Mouse (Mus musculus): ENCODE results near the gene Pou1f1.

The Pou1f1 gene

DNA sequence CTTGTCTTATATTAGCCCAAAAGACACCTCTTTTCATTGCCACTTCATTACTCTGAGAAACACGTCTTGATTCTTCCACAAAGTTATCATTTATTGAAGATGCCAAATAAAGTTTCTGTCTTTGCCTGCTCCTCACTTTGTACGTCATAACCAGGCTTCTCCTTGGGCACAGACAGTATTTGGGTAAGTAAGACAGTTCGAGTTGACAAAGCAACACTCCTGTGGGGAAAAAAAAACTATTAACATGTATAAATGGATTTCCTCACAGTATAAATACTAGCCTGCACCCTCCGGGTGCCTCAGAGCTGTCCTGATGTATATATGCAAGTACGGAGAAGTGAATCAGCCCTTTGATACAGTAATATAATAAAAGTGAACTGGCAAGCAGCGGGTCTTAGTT lies at the start of gene Pou1f1:
TSS of gene Pou1f1 (plus strand) at position 301 of the 400 bp plus-strand sequence.
- DNase-seq = no peak

DNA sequence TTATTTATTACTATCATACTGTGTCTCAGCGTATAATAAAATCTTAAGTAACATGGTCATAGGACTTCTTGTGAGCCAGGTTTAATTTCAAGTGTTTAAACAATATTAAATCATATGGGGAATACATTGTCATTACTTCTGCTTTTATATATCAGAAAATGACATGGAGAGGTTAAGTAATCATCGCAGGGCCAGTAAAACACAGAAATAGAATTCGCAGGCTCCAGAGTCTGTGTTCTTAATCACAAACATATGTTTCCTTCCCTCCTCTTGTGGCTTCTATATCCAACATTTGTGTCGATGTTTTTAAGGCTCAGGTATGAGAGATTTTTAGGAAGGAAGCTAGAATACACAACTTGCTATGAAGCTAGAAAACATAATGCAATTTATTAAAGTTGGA lies 49.7 kb upstream of the Pou1f1 start:
- DNase-seq = no peak

DNA sequence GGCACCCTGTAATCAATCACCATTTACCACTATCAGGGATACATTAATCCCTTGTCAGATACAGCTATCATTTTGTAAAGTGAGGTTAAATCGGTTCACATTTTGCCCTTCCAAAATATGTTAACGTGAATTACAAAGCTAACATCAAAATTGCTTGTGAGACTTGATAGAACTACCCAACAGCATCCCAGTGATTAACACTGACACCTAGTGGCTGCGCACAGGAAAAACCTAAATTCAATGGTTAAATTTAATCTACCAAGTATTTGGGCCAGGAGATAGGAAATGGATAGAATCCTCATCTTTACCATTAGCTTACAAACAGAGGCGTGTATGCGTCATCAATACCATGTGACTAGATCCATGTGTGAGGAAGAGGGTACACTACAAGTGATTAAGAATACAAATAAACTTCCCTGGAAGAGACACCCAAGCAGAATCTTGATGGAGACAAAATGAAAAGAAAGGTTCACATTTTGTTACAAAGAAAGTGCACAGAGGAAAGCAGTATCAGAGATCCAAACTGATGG lies 47.8 kb upstream of the Pou1f1 start:
- DNase-seq = peak in 1 of 2 experiments; percentile 29

DNA sequence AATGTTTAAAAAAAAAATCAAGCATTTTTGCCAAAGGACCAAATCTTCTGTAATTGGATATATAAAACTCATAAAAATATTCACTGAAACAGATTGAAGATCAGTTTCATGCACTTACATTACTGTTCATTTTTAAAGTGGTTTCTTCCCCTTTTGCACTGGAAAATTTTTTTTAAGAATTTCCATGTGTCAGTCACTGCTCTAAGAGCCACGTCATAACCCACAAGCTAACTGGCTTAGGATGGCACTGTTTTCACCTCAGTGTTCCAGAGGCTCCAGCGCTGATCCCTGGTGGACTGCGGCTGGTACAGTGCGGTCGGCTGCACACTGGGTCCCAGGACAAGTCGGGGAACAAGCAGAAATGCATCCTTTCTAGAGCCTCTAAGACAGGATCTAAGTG lies 34.6 kb upstream of the Pou1f1 start:
- no peak for DNase-seq

DNA sequence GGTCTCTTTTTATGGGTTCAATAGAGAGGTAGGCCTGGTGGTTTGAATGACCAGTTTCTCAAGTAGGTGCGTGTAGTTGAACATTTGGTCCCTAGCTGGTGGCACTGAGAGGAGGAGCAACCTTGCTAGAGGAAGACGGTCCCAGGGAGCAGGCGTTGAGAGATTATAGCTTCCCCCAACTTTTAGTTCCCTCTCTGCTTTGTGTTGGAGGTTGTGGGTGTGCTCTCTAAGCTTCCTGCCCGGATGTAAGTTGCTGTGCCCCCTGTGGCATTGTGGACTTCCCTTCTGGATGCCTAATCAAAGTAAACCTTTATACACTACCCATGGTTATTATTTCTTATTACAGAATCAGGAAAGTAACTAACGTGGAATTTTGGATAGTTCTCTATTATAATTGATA lies 24.3 kb upstream of the Pou1f1 start:
- DNase-seq = peak in 1 of 2 experiments; percentile 35

DNA sequence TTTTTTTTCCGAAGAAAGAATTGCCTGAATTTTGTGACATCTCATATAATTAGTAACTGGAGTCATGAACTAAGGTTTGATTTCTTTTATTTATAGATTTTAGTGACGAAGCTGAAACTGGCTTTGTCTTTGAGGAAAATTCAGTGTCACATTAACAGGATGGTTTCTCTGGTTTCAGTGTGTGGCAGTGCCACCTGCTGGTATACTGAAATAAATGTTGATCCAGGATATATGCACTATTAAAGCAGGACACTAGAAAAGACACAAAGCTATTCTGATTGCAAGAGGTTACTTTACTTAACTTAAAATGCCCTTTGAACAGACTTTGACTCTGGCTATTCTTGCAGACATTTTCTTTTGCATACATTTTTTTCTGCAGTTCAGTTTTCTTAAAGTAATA lies 23.3 kb upstream of the Pou1f1 start:
- peak in 1 of 2 experiments; percentile 43 for DNase-seq

DNA sequence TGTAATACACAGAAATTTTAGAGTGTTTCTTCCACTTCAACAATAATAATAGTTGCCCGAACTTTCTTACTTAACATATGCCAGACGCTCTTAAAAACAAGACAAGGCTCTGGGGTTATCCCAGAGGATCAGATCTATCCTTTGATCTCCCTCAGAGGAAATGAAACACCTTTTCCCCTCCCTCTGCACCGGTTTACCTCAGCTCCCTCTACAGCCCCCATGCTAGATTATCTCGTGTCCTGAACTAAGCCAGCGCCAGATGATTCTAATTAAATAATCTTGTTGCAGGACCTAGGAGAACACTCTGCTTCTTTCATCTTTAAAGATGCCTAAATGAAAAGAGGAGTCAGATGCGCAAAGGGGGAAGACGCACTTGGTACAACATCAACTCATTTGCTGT lies 6.1 kb upstream of the Pou1f1 start:
- no peak for DNase-seq

DNA sequence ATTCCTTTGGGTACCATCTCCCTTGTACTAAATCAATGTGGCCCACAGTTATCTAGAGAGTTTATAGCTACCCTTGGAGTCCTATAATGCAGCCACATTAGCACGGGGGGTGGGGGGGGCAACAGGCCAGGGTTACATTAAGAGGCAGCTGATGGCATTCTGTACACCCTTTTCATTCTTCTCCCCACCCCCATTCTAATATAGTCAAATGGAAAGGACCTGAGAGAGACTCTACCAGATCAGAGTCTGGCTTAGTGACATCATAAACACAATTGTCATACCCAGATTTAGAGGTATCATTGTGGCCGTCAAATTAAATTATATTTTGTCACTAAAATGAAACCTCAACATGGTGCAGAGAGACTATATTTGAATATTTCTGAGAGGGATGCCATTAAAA lies 5.7 kb downstream of the Pou1f1 start:
- DNase-seq = no peak

DNA sequence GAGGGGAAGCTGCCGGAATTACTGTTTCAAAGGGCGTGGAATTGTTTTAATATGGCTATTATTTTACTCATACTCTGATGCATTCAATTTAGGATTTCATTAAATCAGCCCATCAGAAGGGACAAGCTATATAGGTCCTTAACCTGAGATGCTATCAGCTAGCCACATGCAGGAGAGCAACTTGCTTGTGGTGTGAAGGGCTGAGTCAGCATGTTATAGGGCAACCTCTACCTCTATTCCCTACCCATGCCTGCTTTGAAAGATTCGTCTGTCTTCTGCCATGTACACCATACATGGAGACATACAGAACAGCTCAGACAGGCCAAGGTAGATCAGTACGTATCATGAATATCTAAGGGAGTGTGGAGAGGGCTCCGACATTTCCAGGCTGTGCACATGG lies 6.4 kb downstream of the Pou1f1 start:
- no peak for DNase-seq

DNA sequence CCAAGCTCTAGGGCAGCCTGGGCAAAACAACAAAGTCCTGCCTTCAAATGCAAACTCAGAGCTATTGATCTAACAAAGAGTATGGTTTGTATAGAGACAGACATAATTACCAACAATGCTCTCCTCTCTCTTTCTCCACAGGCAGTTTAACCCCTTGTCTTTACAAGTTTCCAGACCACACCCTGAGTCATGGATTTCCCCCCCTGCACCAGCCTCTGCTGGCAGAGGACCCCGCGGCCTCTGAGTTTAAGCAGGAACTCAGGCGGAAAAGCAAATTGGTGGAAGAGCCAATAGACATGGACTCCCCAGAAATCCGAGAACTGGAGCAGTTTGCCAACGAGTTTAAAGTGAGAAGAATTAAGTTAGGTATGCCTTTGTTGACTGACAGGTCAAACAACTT lies 9.3 kb downstream of the Pou1f1 start:
- no peak for DNase-seq

DNA sequence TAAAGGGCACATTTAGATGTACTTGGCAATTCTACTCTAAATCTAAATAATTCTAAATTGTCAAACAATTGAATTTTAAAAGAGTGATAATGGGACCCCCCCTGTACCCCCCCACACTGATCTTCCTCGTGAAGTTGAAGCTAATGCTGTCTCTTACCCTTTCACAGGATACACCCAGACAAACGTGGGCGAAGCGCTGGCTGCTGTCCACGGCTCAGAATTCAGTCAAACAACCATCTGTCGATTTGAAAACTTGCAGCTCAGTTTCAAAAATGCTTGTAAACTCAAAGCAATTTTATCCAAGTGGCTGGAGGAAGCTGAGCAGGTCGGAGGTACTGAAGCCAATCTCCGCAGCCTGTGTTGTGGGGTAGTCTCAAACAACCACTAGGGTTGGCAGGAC lies 11.4 kb downstream of the Pou1f1 start:
- DNase-seq = no peak

DNA sequence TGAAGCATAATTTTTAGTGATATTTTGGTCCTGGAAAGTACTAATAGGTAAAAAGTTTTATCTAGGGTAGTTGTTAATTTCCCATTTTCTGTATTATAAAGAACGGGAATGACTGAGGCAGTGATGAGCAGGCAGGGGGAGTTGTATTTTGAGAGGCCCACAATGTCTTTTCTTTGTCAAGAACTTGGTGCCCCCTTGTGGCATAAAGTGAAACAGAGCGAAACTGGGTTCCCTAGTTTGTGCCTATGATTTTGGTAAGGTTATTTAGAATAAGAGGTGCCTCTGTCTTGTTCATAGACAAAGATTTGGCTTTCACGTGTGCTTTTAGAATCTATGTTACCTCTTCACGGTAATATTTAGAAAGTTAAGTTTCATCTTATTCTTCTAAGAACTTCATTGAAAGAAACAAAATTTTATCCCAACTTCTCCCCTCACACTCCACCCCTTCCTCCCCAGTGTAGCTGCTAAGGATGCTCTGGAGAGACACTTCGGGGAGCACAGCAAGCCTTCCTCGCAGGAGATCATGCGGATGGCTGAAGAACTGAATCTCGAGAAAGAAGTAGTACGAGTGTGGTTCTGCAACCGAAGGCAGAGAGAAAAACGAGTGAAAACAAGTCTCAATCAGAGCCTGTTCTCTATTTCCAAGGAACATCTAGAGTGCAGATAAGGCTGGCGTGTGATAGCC lies 13.1 kb downstream of the Pou1f1 start:
- peak in 1 of 2 experiments; percentile 52 for DNase-seq

DNA sequence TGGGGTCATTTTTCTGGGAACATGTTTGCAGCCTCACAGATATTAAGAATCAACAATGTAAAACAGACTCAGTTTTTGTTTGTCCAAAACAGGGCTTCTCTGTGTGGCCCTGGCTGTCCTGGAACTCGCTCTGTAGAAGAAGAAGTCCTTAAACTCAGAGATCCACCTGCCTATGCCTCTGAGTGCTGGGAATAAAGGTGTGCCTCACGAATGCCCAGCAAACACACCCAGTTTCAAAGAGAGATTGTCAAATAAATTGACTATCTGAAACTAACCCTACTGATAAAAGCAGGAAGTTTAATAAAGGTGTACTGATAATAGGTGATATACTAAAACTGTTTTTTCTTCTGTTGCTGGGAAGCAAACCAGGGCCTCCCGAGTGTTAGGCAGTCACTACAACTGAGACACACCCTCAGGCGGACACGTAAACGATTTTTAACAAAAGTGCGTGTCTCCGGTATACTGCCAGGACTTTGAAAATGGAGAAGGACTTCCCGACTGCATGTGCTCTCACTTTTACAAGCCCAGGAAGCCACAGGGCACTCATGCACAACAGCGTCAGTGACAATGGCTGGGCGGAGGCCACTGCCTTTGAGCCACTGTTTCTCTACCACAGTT lies 23.5 kb downstream of the Pou1f1 start:
- no peak for DNase-seq

DNA sequence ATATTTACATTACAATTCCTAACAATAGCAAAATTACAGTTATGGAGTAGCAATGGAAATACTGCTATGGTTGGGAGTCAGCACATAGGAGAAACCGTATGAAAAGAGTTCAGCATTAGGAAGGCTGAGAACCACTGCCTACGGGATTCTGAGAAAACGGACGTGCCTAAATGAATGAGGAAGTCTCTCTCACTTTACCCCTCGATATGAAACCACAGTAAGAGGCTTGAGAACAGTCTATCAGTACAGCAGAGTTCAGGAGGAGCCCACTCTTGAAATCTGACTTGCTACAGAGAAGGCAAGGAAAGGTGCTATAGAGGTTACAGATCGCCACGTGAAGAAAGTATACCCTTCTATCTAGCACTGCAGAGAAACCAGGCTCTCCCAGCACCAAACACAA lies 28.6 kb downstream of the Pou1f1 start:
- DNase-seq = no peak

DNA sequence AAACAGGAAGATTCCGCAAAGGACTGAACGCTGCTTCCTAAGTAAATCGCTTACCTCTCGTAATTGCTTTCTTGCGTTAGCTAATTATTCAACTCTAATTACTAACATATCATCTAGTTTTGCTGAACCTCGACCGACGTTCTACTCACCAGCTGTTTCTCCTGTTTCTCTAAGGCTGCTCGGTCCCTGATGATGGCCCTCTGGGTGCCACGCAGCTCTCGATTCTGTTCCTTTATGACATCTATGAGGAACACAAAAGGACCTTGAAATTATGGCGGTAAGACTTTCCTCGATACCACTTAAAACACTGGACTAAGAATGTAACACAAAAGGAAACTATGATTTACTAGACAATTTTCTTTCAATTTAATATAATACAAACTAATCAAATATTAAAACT lies 30.5 kb downstream of the Pou1f1 start:
- no peak for DNase-seq

DNA sequence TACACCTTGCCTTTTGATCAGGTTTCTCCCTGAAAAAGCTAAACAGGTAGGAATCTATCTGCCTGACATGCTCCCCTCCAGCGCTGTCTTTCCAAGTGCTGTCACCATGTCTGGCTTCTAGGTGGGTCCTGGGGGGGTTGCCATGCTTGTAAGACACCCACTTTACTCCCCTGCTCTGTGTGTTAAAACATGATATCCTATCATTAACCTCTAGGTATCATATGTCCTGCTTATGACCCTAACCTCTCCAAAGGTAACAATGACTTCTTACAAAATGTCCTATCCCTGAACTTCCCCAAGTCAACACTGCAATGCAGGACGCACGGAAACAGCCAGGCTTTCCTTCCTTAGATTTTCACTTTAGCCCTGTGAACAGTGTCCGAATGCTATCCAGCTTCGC lies 34.0 kb downstream of the Pou1f1 start:
- peak in 1 of 2 experiments; percentile 35 for DNase-seq

DNA sequence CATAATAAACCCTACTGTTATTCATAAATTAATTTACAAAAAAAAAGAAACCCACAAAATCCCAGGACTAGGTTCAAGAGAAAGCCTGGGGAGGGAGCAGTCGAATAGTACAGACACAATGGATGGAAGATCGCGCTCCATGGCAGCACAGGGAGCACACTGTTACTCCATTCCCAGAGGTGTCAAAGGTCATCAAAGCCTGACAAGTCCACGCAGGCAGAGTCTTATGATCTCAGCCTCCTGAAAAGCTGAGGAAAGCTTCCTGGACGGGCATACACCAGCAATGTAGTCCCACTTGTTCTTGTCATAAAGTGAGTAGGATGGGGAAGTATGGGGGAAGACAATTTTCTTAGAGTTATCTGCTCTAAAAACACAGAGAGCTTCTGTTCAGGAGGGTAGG lies 37.1 kb downstream of the Pou1f1 start:
- peak in 1 of 2 experiments; percentile 28 for DNase-seq

DNA sequence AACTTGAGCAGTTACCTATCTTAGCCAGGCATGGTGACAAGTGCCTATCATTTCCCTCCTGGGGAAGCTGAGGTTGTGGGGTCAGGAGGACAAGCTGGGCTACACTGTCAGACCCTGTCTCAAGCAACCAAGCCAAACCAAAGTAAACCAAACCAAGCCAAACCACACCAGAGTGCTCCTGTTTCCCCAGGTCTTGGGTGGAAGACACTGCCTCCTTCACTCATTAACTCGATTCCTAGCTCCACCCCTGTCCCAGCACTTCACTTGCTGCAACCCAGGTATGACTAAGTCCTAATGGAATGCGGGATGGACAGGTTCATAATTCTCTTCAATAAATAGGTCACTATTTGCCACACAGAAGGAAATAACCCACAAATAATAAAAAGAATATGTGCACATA lies 39.3 kb downstream of the Pou1f1 start:
- peak; percentile 26 to 63 for DNase-seq

DNA sequence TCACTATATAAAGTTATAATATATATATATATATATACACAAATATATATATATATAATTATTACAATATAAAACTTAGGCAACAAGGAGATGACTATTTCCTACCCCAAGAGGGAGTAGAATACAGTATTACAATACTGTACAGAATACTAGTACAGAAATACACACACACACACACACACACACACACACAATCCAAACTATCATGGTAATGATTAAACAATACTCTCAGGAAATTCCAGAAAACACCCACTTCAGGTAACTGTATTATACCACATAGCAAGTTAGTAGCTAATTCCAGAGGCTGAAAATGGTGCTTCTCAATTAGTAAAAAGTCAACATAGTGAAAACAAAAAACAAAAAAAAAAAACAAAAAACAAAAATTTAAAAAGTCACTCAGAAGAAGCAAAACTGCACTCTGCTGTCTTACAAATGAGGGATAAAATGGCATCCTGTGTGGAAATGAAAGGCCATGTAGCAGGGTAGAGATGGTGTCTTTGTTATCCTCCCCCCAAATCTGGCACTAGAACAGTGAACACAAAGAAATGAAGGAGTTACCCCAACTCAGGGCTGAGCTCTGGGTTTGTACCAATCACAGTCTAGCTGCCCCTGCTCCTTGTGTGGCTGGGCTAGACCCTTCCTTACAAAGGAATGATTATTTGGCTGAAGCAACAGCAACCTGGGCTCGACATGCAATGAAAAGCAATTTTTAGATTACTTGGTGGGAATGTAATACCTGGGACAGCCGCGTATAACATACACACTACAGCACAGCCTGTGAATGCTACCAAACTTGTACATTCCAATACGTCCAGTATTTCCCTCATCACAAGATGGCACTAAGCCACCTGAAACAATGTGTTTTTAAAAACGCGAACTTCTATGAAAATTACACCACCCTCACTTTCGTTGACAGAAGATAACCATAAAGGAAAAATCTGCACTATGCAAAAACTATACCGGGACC lies 41.0 kb downstream of the Pou1f1 start:
- DNase-seq = peak; percentile 27 to 35

DNA sequence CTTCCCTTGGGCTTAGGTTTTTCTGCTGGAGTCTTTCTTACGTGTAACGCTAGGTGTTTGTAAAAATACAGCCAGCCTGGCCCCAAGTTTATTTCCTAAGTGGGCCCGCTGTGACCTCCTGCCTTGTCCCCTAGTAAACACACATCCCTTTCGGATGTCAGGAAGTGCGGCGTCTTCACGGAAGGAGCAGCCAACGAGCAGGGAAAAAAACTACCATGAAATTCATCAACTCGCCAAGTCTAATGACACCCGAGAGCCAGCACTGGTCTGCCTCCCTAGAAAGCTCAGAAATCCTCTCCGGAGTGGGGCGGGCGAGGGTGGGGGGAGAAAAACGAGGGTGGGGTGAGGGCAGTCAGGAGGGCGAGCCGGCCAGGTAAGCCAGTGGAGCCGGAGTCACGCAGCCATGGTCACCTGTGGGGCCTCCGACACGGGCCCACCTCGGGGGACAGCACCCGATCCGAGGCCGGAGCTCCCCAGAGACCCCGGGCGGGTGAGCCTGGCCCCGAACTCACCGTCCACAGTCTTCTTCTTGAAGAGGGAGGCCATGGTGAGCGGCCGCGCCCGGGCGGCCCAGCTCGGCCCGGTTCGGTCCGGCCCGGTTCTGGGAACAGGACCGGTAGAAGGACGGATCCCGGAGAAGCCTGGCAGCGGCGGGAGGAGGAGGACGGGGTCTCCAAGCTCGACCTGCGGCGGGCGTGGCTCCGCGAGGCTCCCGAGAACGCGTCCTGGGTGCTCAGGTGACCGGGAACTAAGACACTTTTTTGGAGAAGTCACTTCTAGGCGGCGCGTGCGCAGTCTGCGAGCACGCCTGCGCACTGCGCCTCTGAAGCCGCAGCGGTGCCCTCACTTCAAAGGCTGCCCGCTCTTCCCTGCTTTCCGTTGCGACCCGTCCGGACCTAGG lies 41.9 kb downstream of the Pou1f1 start, which contains the start of gene Chmp2b:
TSS of gene Chmp2b (minus strand) at position 764 of the 901 bp plus-strand sequence.
- DNase-seq = peak; percentile 86 to 92

DNA sequence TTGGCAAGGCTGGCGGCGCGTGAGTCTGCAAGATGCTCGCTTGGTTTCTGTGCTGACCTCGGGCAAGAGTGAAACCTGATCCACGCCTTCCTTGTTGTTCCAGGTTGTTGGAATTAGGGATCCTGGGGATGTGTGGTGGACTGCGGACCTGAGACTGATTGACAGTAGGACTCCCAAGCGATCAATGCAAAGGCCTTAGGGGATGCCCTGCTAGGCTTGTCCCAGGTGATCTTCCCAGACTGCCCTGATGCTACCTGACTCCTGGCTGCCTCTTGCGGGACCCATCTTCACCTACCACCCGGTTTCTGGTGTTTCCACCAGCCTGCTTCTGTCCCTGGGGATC lies 42.5 kb downstream of the Pou1f1 start:
- DNase-seq = no peak

DNA sequence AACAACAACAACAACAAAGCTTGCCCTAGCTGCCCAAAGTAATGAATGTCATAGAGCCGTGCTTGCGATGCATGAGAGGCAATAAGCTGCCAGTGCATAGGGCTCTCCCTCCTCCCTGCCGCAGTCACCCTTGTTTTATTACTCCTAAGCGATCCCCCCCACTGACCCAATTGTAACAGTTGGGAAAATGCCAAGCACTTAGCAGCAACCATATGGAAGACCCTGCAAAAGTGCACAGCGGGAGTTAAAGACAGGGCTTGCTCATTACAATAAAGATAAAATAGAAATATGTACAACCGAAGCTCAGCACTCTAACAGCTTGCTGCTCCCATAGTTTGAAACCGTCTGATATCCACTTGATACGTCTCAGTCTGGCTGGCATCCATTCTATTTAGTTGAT lies 44.0 kb downstream of the Pou1f1 start:
- DNase-seq = no peak
